Mouse (Mus musculus): ENCODE data around the gene Prkn.

GRCm38 (mm10) chr17:11914451-11914850 is 1074.3 kb downstream of the Prkn start:
- TF ChIP-seq MYOD1 (IDR thresholded peaks at IDR 0.05; ENCODE audit: control insufficient read depth, insufficient read length, low read depth) = no peak
- no peak for TF ChIP-seq CTCF (IDR thresholded peaks at IDR 0.05; ENCODE audit: control insufficient read depth, insufficient read depth, insufficient read length)
